Mouse (Mus musculus) forebrain, embryonic 14.5 days (tissue): ENCODE results near the gene Dapk3. TPM values are rescaled to one million over a fixed set of nuclear protein-coding genes. Genes with fewer than 3 reads are reported as not detected.

Experiments used
- ATAC-seq: fragments of 200-750 bp; cut with Nextera tagmentation; 2 replicates; pipeline ENCODE4 v1.8.0; 2017; ENCODE audit warnings: mild to moderate bottlenecking, moderate library complexity
- DNase-seq: peaks from one replicate; pipeline ENCODE4 v3.0.0-alpha.2; 2015; ENCODE audit warnings: low spot score
- H3K27ac ChIP-seq: fragments of 300-500 bp; sonication (generic); 2 replicates; pipeline ENCODE4 v1.5.1; 2014; ENCODE audit warnings: low read depth, mild to moderate bottlenecking, control low read depth, low read length, moderate library complexity
- H3K27me3 ChIP-seq: fragments of 300-500 bp; sonication (generic); replicated peaks from 2 replicates; pipeline ENCODE4 v1.6.1; 2014; ENCODE audit warnings: low read length, control low read depth, mixed read lengths; ENCODE audit not compliant: control insufficient read depth, insufficient read depth
- H3K36me3 ChIP-seq: fragments of 300-500 bp; sonication (generic); 2 replicates; pipeline ENCODE4 v1.6.1; 2014; ENCODE audit warnings: low read length, control low read depth; ENCODE audit not compliant: control insufficient read depth, insufficient read depth
- H3K4me1 ChIP-seq: fragments of 300-500 bp; sonication (generic); 2 replicates; pipeline ENCODE4 v1.6.1; 2014; ENCODE audit warnings: antibody characterized with exemption, low read length, control low read depth; ENCODE audit not compliant: control insufficient read depth, insufficient read depth
- H3K4me2 ChIP-seq: fragments of 300-500 bp; sonication (generic); 2 replicates; pipeline ENCODE4 v1.6.1; 2014; ENCODE audit warnings: mild to moderate bottlenecking, control low read depth, low read length
- H3K4me3 ChIP-seq: fragments of 300-500 bp; sonication (generic); 2 replicates; pipeline ENCODE4 v1.5.1; 2014; ENCODE audit warnings: low read depth, low read length, control low read depth
- H3K9ac ChIP-seq: fragments of 300-500 bp; sonication (generic); 2 replicates; pipeline ENCODE4 v1.6.1; 2014; ENCODE audit warnings: mild to moderate bottlenecking, low read length, control low read depth, moderate library complexity
- H3K9me3 ChIP-seq: fragments of 300-500 bp; sonication (generic); replicated peaks from 2 replicates; pipeline ENCODE4 v1.6.1; 2016; ENCODE audit warnings: low read length, control low read depth, mixed read lengths; ENCODE audit not compliant: control insufficient read depth
- WGBS: fragments of 180-500 bp; shearing (Covaris S2); extraction: QIAGEN DNeasy Blood & Tissue Kit; methylation state at CpG from one replicate; pipeline ENCODE4 v1.1.7; 2014; 5-methylcytosine and 5-hydroxymethylcytosine counted together
- polyA plus RNA-seq: library from polyadenylated mRNA; unstranded; fragments of >200 nt; fragmentation: Nextera tagmentation; extraction: Ambion mirVana; gene quantifications from 2 replicates; pipeline ENCODE4 v1.2.1, GENCODE M21; 2014

Dapk3 gene
- polyA plus RNA-seq, 1 experiment from 2014 or later: 49.0 TPM

- peak overlapping the region; percentile 55 for H3K4me2 ChIP-seq
- H3K9me3 ChIP-seq: no peaks in the 10 kb centered on the region
- H3K9ac ChIP-seq: peak overlapping the region; percentile 78
- ATAC-seq (peak; percentile 61), DNase-seq (no peak)
- H3K4me3 ChIP-seq: peak overlapping the region; percentile 57
- no peaks in the 10 kb centered on the region for H3K36me3 ChIP-seq
- peaks cover 17% of the 10 kb centered on the region; the same call in 1 of the 2 replicates for H3K4me1 ChIP-seq
- H3K27me3 ChIP-seq: no peaks in the 10 kb centered on the region
- H3K27ac ChIP-seq: no peak overlapping the region
- 3% methylated on average over 23 of the region's 28 CpGs for WGBS
These were observed 50.4 kb downstream of the Dapk3 start for GRCm38 (mm10) chr10:81233226-81233585.

DNA sequence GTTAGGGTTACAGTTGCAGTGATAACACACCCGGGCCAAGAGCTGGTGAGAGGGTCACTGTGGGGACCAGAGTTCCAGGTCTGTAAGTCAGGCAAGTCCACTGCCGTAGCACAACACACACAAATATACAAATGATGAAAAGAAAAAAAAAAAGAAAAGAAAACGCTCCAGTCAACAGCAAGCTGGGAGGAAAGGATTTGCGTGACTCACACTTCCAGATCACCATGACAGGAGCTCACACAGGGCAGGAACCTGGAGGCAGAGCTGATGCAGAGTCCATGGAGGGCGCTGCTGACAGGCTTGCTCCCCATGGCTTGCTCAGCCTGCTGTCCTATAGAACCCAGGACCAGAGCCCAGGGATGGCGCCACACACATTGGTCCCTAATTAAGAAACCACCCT is 51.4 kb downstream of the Dapk3 start:
- Histone ChIP-seq H3K27me3 (no peaks in the 10 kb centered on the region), H3K9me3 (no peaks in the 10 kb centered on the region), H3K4me3 (no peak overlapping the region), H3K4me1 (peaks cover 16% of the 10 kb centered on the region; the same call in 1 of the 2 replicates), H3K27ac (no peak overlapping the region), H3K4me2 (no peak overlapping the region; the same call in 1 of the 2 replicates), H3K36me3 (no peaks in the 10 kb centered on the region), H3K9ac (no peak overlapping the region)
- WGBS: 83% methylated on average over 6 of the region's 6 CpGs
- no peak for DNase-seq
- ATAC-seq: no peak

GRCm38 (mm10) chr10:81236471-81237268 is 53.9 kb downstream of the Dapk3 start:
- 86% methylated on average over 12 of the region's 12 CpGs for WGBS
- H3K27ac ChIP-seq: no peak overlapping the region
- H3K9me3 ChIP-seq: no peaks in the 10 kb centered on the region
- peaks cover 15% of the 10 kb centered on the region; the same call in 1 of the 2 replicates for H3K27me3 ChIP-seq
- H3K4me2 ChIP-seq: no peak overlapping the region
- peaks cover 9% of the 10 kb centered on the region; the same call in 1 of the 2 replicates for H3K4me1 ChIP-seq
- H3K9ac ChIP-seq: no peak overlapping the region
- no peaks in the 10 kb centered on the region for H3K36me3 ChIP-seq
- no peak for ATAC-seq
- no peak for DNase-seq
- H3K4me3 ChIP-seq: no peak overlapping the region

GRCm38 (mm10) chr10:81238618-81239017 is 55.8 kb downstream of the Dapk3 start:
- DNase-seq: no peak
- peaks cover 15% of the 10 kb centered on the region; the same call in 1 of the 2 replicates for H3K27me3 ChIP-seq
- H3K9me3 ChIP-seq: no peaks in the 10 kb centered on the region
- no peak overlapping the region for H3K27ac ChIP-seq
- no peak overlapping the region for H3K4me3 ChIP-seq
- H3K36me3 ChIP-seq: no peaks in the 10 kb centered on the region; the same call in 1 of the 2 replicates
- ATAC-seq: no peak
- peaks cover 1% of the 10 kb centered on the region; the same call in 1 of the 2 replicates for H3K4me1 ChIP-seq
- WGBS: 88% methylated on average over 2 of the region's 2 CpGs
- no peak overlapping the region for H3K4me2 ChIP-seq
- no peak overlapping the region for H3K9ac ChIP-seq

- 21% methylated on average over 13 of the region's 13 CpGs for WGBS
These were observed 58.1 kb downstream of the Dapk3 start for GRCm38 (mm10) chr10:81240876-81241275.

DNA sequence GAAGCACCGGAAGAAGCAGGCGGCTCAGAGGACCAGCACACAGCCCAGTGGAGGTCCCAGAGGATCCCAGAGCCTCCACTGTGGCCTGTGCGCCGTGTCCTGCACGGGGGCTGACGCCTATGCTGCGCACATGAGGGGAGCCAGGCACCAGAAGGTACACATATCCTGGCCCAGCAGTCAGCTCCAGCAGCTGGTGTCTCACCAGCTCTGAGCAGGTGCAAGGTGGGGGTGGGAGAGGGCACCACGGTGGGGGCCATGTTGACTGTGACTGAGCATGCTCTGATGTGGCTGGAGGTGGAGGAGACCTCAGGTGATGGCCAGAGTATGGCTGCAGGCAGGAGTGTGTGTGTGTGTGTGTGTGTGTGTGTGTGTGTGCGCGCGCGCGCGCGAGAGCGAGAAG is 59.2 kb downstream of the Dapk3 start:
- Histone ChIP-seq H3K27ac (no peak overlapping the region), H3K4me1 (no peaks in the 10 kb centered on the region), H3K9me3 (no peaks in the 10 kb centered on the region), H3K4me3 (no peak overlapping the region), H3K4me2 (no peak overlapping the region), H3K36me3 (no peaks in the 10 kb centered on the region; the same call in 1 of the 2 replicates), H3K27me3 (peaks cover 15% of the 10 kb centered on the region; the same call in 1 of the 2 replicates), H3K9ac (no peak overlapping the region)
- ATAC-seq (no peak), DNase-seq (no peak)
- 93% methylated on average over 16 of the region's 16 CpGs for WGBS

More at GRCm38 (mm10) chr10:81240876-81241275, 58.1 kb downstream of the Dapk3 start:
- Histone ChIP-seq H3K4me3 (no peak overlapping the region), H3K27me3 (peaks cover 15% of the 10 kb centered on the region; the same call in 1 of the 2 replicates), H3K9ac (no peak overlapping the region), H3K4me2 (no peak overlapping the region), H3K9me3 (no peaks in the 10 kb centered on the region), H3K36me3 (no peaks in the 10 kb centered on the region; the same call in 1 of the 2 replicates), H3K4me1 (no peaks in the 10 kb centered on the region), H3K27ac (no peak overlapping the region)
- no peak for ATAC-seq
- peak; percentile 66 for DNase-seq

Other genes starting within 250 kb of the Dapk3 start
- 15.3 and 20.8 TPM in 2 replicates for gene Gng7, start 168.1 kb upstream of the Dapk3 start, polyA plus RNA-seq
- gene Diras1, start 157.3 kb upstream of the Dapk3 start, polyA plus RNA-seq: 19.0 and 21.0 TPM in 2 replicates
- gene Slc39a3, start 145.6 kb upstream of the Dapk3 start, polyA plus RNA-seq: 20.7 and 26.9 TPM in 2 replicates
- gene Sgta, start 122.8 kb upstream of the Dapk3 start, polyA plus RNA-seq: 304 and 312 TPM in 2 replicates
- 38.9 and 45.6 TPM in 2 replicates for gene Thop1, start 113.0 kb upstream of the Dapk3 start, polyA plus RNA-seq
- 0.14 and 0.25 TPM in 2 replicates for gene Creb3l3, start 84.1 kb upstream of the Dapk3 start, polyA plus RNA-seq
- gene Map2k2, start 77.1 kb upstream of the Dapk3 start, polyA plus RNA-seq: 180 and 203 TPM in 2 replicates
- gene Zbtb7a, start 47.8 kb upstream of the Dapk3 start, polyA plus RNA-seq: 6.2 and 8.2 TPM in 2 replicates
- 44.0 and 45.5 TPM in 2 replicates for gene Pias4, start 15.1 kb upstream of the Dapk3 start, polyA plus RNA-seq
- gene Eef2, start 6.4 kb upstream of the Dapk3 start, polyA plus RNA-seq: 474 and 520 TPM in 2 replicates
- not detected in 2 replicates for gene 4930442H23Rik, start 844 bp downstream of the Dapk3 start, polyA plus RNA-seq
- gene Nmrk2, start 19.0 kb downstream of the Dapk3 start, polyA plus RNA-seq: not detected in 2 replicates
- 56.6 and 78.4 TPM in 2 replicates for gene Atcay, start 47.8 kb downstream of the Dapk3 start, polyA plus RNA-seq
- gene Zfr2, start 50.1 kb downstream of the Dapk3 start, polyA plus RNA-seq: 7.5 and 13.4 TPM in 2 replicates
- 12.3 and 17.4 TPM in 2 replicates for gene Matk, start 69.9 kb downstream of the Dapk3 start, polyA plus RNA-seq
- gene Mrpl54, start 83.9 kb downstream of the Dapk3 start, polyA plus RNA-seq: 107 and 136 TPM in 2 replicates
- 30.5 and 36.8 TPM in 2 replicates for gene Apba3, start 84.0 kb downstream of the Dapk3 start, polyA plus RNA-seq
- 4.8 and 7.0 TPM in 2 replicates for gene Tjp3, start 108.6 kb downstream of the Dapk3 start, polyA plus RNA-seq
- 76.4 and 114 TPM in 2 replicates for gene Pip5k1c, start 110.0 kb downstream of the Dapk3 start, polyA plus RNA-seq
- 16.8 and 22.2 TPM in 2 replicates for gene Cactin, start 138.1 kb downstream of the Dapk3 start, polyA plus RNA-seq
- gene Tbxa2r, start 145.7 kb downstream of the Dapk3 start, polyA plus RNA-seq: 2.9 and 4.1 TPM in 2 replicates
- not detected in 2 replicates for gene Gipc3, start 160.3 kb downstream of the Dapk3 start, polyA plus RNA-seq
- gene Hmg20b, start 167.5 kb downstream of the Dapk3 start, polyA plus RNA-seq: 42.5 and 44.4 TPM in 2 replicates
- 4.1 and 4.9 TPM in 2 replicates for gene Mfsd12, start 174.5 kb downstream of the Dapk3 start, polyA plus RNA-seq
- gene 4930404N11Rik, start 182.8 kb downstream of the Dapk3 start, polyA plus RNA-seq: 0.33 TPM in 1 of 2 replicates, not detected in the other
- gene Fzr1, start 195.5 kb downstream of the Dapk3 start, polyA plus RNA-seq: 101 and 109 TPM in 2 replicates
- gene Dohh, start 201.4 kb downstream of the Dapk3 start, polyA plus RNA-seq: 78.7 and 78.8 TPM in 2 replicates
- gene Gm48551, start 201.5 kb downstream of the Dapk3 start, polyA plus RNA-seq: 3.6 and 4.8 TPM in 2 replicates
- gene Gm48552, start 206.0 kb downstream of the Dapk3 start, polyA plus RNA-seq: 0.65 and 0.69 TPM in 2 replicates
- gene Smim24, start 210.0 kb downstream of the Dapk3 start, polyA plus RNA-seq: 1.5 and 2.0 TPM in 2 replicates